In the genomic region with DNA sequence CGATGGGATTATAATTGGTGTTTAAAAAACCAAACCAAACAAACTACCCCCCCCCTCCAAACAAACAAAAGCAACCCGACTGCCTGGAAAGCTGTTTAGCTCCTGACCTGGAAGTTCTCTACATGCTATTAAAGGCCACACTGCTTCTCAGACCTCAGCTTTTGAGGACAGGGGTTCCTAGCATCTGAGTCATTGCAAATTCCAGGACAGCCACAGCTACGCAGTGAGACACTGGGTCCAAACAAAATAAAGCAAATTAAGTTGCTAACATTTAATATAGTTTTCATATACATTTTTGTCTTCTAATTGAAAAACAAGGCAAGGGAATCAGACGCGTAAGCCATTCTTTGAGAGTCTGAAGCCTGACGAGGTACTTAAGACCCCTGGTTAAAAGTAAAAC, we compare ENCODE assay signal across 21 mouse cellular contexts. TPM values are rescaled to one million over a fixed set of nuclear protein-coding genes. Genes with fewer than 3 reads are reported as not detected.
A peak's percentile ranks its signal among the peaks of the same experiment; 100 is the strongest.
DNase-seq lines count a peak whose midpoint lies in the region; ATAC-seq and TF ChIP-seq lines count a peak whose summit lies in the region.
"Had no signal": no experiment of that assay in that cellular context is flagged by ENCODE, and none has a peak within 500 bp of the region (broad histone marks: within the 10 kb centered on the region; RNA-seq: fewer than 3 reads in every experiment).

No protein-coding gene starts in this region.

- no peak overlapping the region for H3ac ChIP-seq in myocyte (ENCODE audit: control insufficient read depth, insufficient read length)

- DNase-seq in heart, adult 11 months: peak; percentile 58
- no peak for DNase-seq in heart, postnatal 25 days (ENCODE audit: low spot score)
- DNase-seq in liver, embryonic 13.5 days: no peak
- DNase-seq in liver: no peak
- no peak for DNase-seq in liver, embryonic 14.5 days (ENCODE audit: low read depth in 3 of 3, low spot score in 3 of 3)
- no peak for DNase-seq in kidney, postnatal 4 days
- DNase-seq in layer of hippocampus, adult 9-11 months: no peak
- DNase-seq: adrenal gland, postnatal 25 days; cerebellum, adult 18-20 months; cerebellum, postnatal 10 days; gastrocnemius, adult 2 months; gastrocnemius, postnatal 25 days; heart, postnatal 14 days had no signal

- no peak overlapping the region for H3K4me3 ChIP-seq in liver, embryonic 13.5 days (replicated peaks)
- no peak overlapping the region for H3K4me3 ChIP-seq in liver, embryonic 14.5 days (ENCODE audit: insufficient read depth in 1 of 2, low read depth in 2 of 2, low read length in 2 of 2)
- H3K4me3 ChIP-seq in myocyte: no peak overlapping the region
- H3K4me3 ChIP-seq: embryonic facial prominence, embryonic 10.5 days; forebrain, embryonic 10.5 days; gastrocnemius, adult 2 months; heart, embryonic 10.5 days; heart, embryonic 15.5 days; hindbrain, embryonic 10.5 days had no signal

- no peaks in the 10 kb centered on the region for H3K27me3 ChIP-seq in liver, embryonic 13.5 days
- no peaks in the 10 kb centered on the region for H3K27me3 ChIP-seq in liver, embryonic 14.5 days (ENCODE audit: control insufficient read depth, insufficient read depth, low read length)
- H3K27me3 ChIP-seq in myocyte (ENCODE audit: control insufficient read depth, insufficient read depth, insufficient read length): no peaks in the 10 kb centered on the region
- H3K27me3 ChIP-seq: heart, embryonic 15.5 days had no signal

- peaks cover 96% of the 10 kb centered on the region for H3K4me1 ChIP-seq in liver, embryonic 13.5 days (replicated peaks)
- peaks cover 77 to 82% of the 10 kb centered on the region in 2 experiments for H3K4me1 ChIP-seq in liver, embryonic 14.5 days (replicated peaks; ENCODE audit: control insufficient read depth in 2 of 2, insufficient read depth in 2 of 2, low read length in 1 of 2)

- no peak for ATAC-seq in liver, embryonic 13.5 days (ENCODE audit: low read depth)
- no peak for ATAC-seq in liver, embryonic 14.5 days (ENCODE audit: insufficient read depth)
- ATAC-seq: forebrain, embryonic 14.5 days had no signal

- no peak for TF ChIP-seq EP300 in liver, embryonic 14.5 days (IDR thresholded peaks at IDR 0.05; ENCODE audit: low read depth)

- peak overlapping the region; percentile 63 for H3K4me2 ChIP-seq in liver, embryonic 13.5 days
- peak overlapping the region; percentile 75 for H3K4me2 ChIP-seq in liver, embryonic 14.5 days (ENCODE audit: low read depth)
- peak overlapping the region; percentile 12 for H3K4me2 ChIP-seq in myocyte (ENCODE audit: low read depth)
- H3K4me2 ChIP-seq: heart, embryonic 15.5 days; hindbrain, embryonic 14.5 days had no signal

- peak overlapping the region; percentile 68 for H3K9ac ChIP-seq in liver, embryonic 13.5 days
- peak overlapping the region; percentile 77 for H3K9ac ChIP-seq in liver, embryonic 14.5 days (replicated peaks)
- H3K9ac ChIP-seq: heart, embryonic 15.5 days; hindbrain, embryonic 14.5 days had no signal

- peaks cover 5% of the 10 kb centered on the region for H3K79me2 ChIP-seq in myocyte (ENCODE audit: control insufficient read depth, insufficient read depth)

- peaks cover 57% of the 10 kb centered on the region for H3K36me3 ChIP-seq in liver, embryonic 13.5 days
- peaks cover 40% of the 10 kb centered on the region for H3K36me3 ChIP-seq in liver, embryonic 14.5 days (replicated peaks; ENCODE audit: control insufficient read depth, insufficient read depth, low read depth)
- peaks cover 36% of the 10 kb centered on the region for H3K36me3 ChIP-seq in myocyte (ENCODE audit: control insufficient read depth, insufficient read depth)
- H3K36me3 ChIP-seq: heart, embryonic 15.5 days had no signal

- H3K27ac ChIP-seq in liver, embryonic 13.5 days: peak overlapping the region; percentile 98
- peak overlapping the region; percentile 97 for H3K27ac ChIP-seq in liver, embryonic 14.5 days
- H3K27ac ChIP-seq: embryonic facial prominence, embryonic 10.5 days; hindbrain, embryonic 10.5 days; hindbrain, embryonic 14.5 days had no signal

- TF ChIP-seq POLR2A in myocyte (IDR thresholded peaks at IDR 0.05; ENCODE audit: insufficient read length, low read depth): no peak

- no peaks in the 10 kb centered on the region for H3K9me3 ChIP-seq in liver, embryonic 13.5 days (replicated peaks)
- H3K9me3 ChIP-seq in liver, embryonic 14.5 days (ENCODE audit: control insufficient read depth, low read length): no peaks in the 10 kb centered on the region
- H3K9me3 ChIP-seq: embryonic facial prominence, embryonic 10.5 days; forebrain, embryonic 10.5 days; heart, embryonic 10.5 days; heart, embryonic 15.5 days; hindbrain, embryonic 10.5 days had no signal

- intact Hi-C loops in heart, postnatal 25 days (cut with DNase I): loop anchor here (5.0 kb wide), 1 partner anchor 283 kb away; no protein-coding TSS in a partner anchor

- 78% methylated on average over 6 of the region's 6 CpGs for WGBS in liver, embryonic 13.5 days (ENCODE audit: insufficient replicate concordance)
- WGBS in liver, embryonic 14.5 days (ENCODE audit: insufficient replicate concordance): 74% methylated on average over 6 of the region's 6 CpGs

- no peak for TF ChIP-seq CTCF in liver, embryonic 14.5 days (IDR thresholded peaks at IDR 0.05; ENCODE audit: low read depth)

TF ChIP-seq in myocyte, 11 proteins besides CTCF, POLR2A, EP300 and RAD21:
- no peak for TF ChIP-seq SRF (IDR thresholded peaks at IDR 0.05; ENCODE audit: control insufficient read depth, insufficient read length, low read depth)
- TF ChIP-seq USF1 (IDR thresholded peaks at IDR 0.05; ENCODE audit: low read depth): no peak
- no peak for TF ChIP-seq MYOG (IDR thresholded peaks at IDR 0.05; ENCODE audit: control insufficient read depth in 1 of 3, insufficient read depth in 1 of 3, insufficient read length in 2 of 3, low read depth in 2 of 3)
- no peak for TF ChIP-seq POLR2AphosphoS2 (IDR thresholded peaks at IDR 0.05; ENCODE audit: insufficient read length, low read depth)
- TF ChIP-seq REST (IDR thresholded peaks at IDR 0.05; ENCODE audit: insufficient read depth, insufficient read length): no peak
- no peak for TF ChIP-seq CEBPB (IDR thresholded peaks at IDR 0.05; ENCODE audit: insufficient read depth, poor library complexity, severe bottlenecking)
- TF ChIP-seq TCF3 (IDR thresholded peaks at IDR 0.05; ENCODE audit: insufficient read length, low read depth): no peak
- TF ChIP-seq MYOD1 (IDR thresholded peaks at IDR 0.05; ENCODE audit: control insufficient read depth in 1 of 3, insufficient read length in 2 of 3, low read depth in 2 of 3): no peak
- TF ChIP-seq E2F4 (IDR thresholded peaks at IDR 0.05; ENCODE audit: insufficient read depth): no peak
- no peak for TF ChIP-seq TCF12 (IDR thresholded peaks at IDR 0.05; ENCODE audit: insufficient read depth, poor library complexity, severe bottlenecking)
- TF ChIP-seq MAX (IDR thresholded peaks at IDR 0.05; ENCODE audit: low read depth): no peak

RNA-seq across cellular contexts. Expression of a gene that starts 38.0 kb away (rescaled TPM):
- total RNA-seq in heart, postnatal 25 days (2021): 1 to 10 TPM; 1.1 to 2.1 TPM
- polyA plus RNA-seq in liver, embryonic 13.5 days (2015; fragmentation: Nextera tagmentation; extraction: Ambion mirVana): 14.2 and 14.7 TPM in 2 replicates
- 8.7 and 11.7 TPM in 2 replicates for polyA plus RNA-seq in liver, embryonic 14.5 days (2012; rRNA removed)
- polyA plus RNA-seq in liver, embryonic 14.5 days (2014; fragmentation: Nextera tagmentation; extraction: Ambion mirVana): 13.6 and 15.4 TPM in 2 replicates
- 0.70 TPM for polyA plus RNA-seq in myocyte (2012; fragmentation: generic; extraction: Trizol)

RNA-seq across cellular contexts. Expression of a gene that starts 40.1 kb away (rescaled TPM):
- 100 to 1,000 TPM; 104 to 106 TPM for total RNA-seq in heart, postnatal 25 days (2021)
- 30.5 and 31.1 TPM in 2 replicates for polyA plus RNA-seq in liver, embryonic 13.5 days (2015; fragmentation: Nextera tagmentation; extraction: Ambion mirVana)
- polyA plus RNA-seq in liver, embryonic 14.5 days (2012; rRNA removed): 13.6 and 22.2 TPM in 2 replicates
- 39.1 and 40.7 TPM in 2 replicates for polyA plus RNA-seq in liver, embryonic 14.5 days (2014; fragmentation: Nextera tagmentation; extraction: Ambion mirVana)
- polyA plus RNA-seq in myocyte (2012; fragmentation: generic; extraction: Trizol): 127 TPM

Comparison
In these comparisons a context has a peak if more than half of its experiments do, and no peak if none do; other contexts are left out.
1. H3K4me2 ChIP-seq: peak in every context shown above with its lines; median percentile 75 in liver, embryonic 14.5 days; 63 in liver, embryonic 13.5 days; 12 in myocyte.